Mouse (Mus musculus) frontal cortex, adult (tissue): ENCODE data around the gene Cdk14.
A peak's percentile ranks its signal among the peaks of the same experiment; 100 is the strongest.

Experiments
- ATAC-seq: cut with Nextera tagmentation; 2 replicates; pipeline ENCODE4 v1.9.2; 2017; ENCODE audit warnings: mild to moderate bottlenecking, moderate library complexity, mixed read lengths; ENCODE audit not compliant: low TSS enrichment

Cdk14 gene

DNA sequence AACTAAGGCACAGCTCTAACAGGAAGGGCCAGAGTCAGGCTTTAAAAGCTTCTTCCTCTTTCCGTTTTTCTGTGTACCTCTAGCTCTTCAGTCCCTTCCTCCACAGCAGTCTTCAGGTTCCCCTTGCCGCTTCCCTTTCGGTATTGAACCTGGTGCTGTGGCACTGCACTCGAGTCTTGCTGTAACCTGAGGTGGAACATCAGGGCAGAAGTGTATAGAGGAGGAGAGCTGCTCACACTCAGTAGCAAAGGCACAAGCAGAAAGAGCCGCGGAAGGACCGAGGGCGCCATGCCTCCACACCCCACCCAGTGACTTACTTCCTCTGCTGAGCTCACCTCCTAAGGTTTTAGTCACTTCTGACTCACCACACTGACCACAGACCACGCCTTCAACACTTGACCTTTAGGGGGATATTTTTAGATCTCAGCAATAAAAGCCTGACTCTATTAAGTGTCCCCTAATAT, at the start of gene Cdk14:
TSS of gene Cdk14 (minus strand) at position 321 of the 464 bp plus-strand sequence.
- ATAC-seq, result no peak

GRCm38 (mm10) chr5:5465256-5465655, 45.1 kb upstream of the Cdk14 start:
- ATAC-seq, result no peak

DNA sequence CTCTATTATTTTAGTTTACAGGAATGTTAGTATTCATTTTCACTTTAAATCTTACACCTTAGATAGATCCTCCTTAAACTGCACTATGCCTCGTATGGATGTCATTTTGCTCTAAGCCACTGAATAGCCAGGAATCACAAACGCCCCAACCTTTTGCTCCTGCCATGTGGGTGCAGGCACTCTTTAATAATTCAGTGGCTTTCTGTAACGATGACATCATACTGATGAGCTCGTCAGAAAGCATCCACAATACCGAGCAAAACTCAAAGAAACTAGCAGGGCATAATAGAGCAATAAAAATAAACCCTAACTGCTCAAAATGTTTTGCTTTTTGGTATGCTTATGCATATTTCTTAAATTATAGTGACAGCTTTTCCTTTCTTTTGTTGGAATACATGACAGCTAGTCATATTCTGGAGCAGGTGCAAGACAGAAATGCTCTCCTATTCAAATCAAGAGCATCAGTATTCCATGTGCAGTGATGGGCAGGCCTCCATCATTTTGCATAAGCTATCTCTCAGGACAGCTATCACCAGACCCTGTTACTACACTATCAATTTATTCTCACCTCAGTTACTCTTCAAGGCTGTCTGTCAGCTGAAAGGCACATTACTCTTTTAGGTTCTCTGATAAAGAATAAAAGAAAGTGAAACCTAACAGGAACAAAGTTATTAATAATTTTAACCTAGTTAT, 11.8 kb upstream of the Cdk14 start:
- no peak for ATAC-seq

GRCm38 (mm10) chr5:5423723-5424171, 3.6 kb upstream of the Cdk14 start:
- ATAC-seq, result no peak

- ATAC-seq, result no peak
These were observed 3.0 kb upstream of the Cdk14 start for GRCm38 (mm10) chr5:5423081-5423480.

GRCm38 (mm10) chr5:5421439-5421838, 1.3 kb upstream of the Cdk14 start:
- no peak for ATAC-seq

DNA sequence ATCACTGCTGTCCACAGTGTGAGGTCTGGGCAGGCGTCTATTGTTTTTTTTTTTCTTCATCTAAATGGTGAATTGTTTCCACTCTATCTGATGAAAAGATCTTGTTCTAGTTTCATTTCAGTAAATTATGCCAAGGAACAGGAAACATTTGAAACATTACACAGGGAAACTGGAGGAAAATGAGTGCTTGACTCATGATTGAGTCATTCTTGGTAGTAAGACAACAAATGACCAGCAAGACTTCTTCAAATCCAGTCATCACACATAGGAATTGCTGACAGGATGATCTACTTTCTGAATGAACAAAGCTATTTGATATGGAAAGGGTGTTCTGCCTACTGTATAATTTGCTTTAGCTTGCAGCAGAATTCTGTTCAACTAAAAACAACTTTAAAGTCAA, 859 bp downstream of the Cdk14 start:
- peak; percentile 62 for ATAC-seq

GRCm38 (mm10) chr5:5414835-5415234, 5.3 kb downstream of the Cdk14 start:
- no peak for ATAC-seq

DNA sequence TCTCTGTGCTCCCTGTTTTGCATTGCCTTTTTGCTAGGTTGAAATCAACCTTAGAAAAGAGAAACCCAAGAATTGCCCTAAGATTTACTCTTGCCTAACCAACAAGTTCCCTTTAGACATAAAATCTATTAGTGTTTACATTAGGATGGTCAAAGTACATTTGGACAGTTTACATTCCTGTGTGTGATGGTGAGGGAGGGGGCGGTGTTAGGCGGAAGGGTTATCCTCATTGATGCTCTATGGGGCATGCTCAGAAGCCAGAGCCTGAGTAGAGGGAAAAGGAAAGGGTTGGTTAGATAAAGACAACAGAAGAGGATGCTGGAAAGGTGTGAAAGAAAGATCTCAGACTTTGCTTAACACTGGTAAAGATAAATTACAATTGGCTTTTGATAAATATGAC, 8.2 kb downstream of the Cdk14 start:
- no peak for ATAC-seq

GRCm38 (mm10) chr5:5401986-5402385, 18.1 kb downstream of the Cdk14 start:
- ATAC-seq, result peak; percentile 38; the same call in 1 of the 2 replicates

DNA sequence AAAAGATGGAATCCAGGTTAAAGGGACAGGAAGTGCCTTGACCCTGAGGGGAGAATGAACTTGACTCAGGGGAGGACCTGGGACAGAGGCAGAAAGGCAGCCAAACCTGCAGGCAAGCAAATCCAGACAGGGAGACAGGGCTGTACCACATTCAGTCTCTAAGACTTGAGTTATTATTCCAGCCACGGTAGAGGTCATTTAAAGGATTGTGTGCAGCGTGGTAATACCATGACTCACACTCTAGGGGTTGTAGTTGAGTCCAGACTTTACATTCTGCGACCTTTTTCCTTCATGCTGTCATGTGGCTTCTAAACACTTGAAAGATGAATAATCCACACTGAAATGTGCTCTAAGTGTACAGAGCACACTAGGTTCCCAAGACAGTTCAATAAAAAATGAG, 27.3 kb downstream of the Cdk14 start:
- ATAC-seq, result no peak

- no peak for ATAC-seq
These were observed 39.1 kb downstream of the Cdk14 start for GRCm38 (mm10) chr5:5380731-5381718.

DNA sequence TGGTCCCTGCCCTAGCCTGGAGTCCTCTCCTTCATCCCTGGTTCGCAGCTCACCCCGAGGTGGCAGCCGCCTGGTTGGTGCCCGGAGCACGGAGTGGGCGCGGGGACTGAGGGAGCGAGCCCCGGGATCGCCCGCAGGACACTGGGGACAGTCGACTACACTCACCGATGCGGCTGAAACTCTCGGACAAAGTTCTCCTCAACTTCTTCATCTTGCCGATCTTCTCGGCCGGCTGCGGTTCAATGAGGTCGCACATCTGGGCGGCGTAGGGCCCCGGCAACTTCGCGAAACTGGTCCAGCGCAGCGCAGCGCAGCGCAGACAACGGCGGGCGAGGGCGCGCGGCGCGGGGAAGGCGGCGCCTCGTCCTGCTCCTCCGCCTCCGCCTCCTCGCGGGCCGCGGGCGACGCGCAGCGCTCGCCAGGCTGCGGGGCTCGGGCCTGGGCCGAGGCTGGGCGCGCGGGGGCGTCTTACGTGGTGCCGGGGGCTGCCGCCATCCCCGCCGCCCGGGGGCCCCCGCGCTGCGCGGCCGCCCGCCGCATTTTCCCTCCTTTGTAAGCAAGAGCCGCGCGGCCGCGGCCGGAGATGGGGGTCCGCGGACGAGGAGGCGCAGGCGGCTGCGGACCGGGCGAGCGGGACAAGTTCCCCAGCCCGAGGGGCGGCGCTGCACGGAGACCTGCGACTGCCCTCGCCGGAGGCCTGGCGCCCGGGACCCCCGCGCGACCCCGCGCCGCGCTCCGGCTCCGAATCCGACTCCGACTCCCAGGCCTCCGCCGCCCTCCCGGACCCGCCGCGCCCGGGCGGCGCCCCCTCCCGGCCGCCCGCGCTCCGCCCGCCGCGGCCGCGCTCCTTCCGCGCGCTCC, 40.0 kb downstream of the Cdk14 start:
- ATAC-seq, result peak; percentile 92

- ATAC-seq, result no peak; the same call in 1 of the 2 replicates
These were observed 40.6 kb downstream of the Cdk14 start for GRCm38 (mm10) chr5:5379501-5379869.

DNA sequence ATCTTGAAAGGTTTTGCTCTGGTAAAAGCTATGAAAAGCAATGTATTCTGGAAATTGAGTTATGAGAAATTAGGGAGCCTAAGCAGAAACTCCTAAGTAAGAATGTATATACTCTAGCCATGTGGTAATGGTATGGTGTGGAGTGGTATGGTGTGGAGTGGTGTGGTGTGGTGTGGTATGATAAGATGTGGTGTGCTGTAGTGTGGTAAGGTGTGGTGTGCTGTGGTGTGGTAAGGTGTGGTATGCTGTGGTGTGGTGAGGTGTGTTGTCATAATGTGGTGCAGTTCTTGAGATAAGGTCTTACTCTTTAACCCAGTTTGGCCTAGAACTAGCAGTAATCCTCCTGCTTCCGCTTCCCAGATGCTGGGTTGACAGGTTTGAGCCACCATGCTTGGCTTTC, 45.7 kb downstream of the Cdk14 start:
- no peak for ATAC-seq

DNA sequence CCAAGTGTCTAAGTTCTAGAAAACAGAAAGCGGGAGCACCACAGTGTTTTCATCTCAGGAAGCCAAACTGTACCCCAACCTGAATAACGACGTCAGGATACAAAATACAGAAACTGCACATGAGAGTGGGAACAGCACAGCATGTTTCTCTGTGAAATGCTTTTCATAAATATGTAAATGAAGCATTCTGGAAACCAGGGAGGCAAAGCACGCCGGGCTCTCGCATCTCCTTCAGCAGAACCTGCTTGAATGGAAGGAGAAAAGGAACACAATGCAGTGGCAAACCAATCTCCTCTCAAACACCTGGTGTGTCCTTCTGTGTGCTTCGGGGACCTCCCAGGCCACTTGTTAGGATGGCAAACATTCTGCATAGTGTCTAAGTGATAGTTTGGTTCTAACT, 46.6 kb downstream of the Cdk14 start:
- peak; percentile 74; the same call in 1 of the 2 replicates for ATAC-seq

- no peak for ATAC-seq
These were observed 47.2 kb downstream of the Cdk14 start for GRCm38 (mm10) chr5:5372936-5373335.

DNA sequence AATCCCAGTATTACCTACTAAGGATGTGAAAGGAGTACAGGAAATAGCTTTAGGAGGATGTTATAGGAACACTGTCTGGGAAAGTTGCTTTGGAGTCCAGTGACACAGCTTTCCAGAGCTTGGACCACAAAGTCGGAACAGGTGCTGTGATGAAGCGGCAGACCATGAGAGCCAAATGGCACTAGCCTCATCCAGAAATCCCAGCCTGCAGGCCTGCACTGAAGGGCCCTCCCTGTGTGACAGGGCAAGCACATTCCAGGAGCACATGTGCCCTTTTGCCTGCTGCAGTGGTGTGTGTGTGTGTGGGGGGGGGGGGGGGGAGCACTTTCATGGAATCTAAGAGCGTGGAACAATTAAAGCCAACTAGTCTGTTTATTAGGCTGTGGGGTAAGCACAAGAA, 47.8 kb downstream of the Cdk14 start:
- no peak for ATAC-seq

DNA sequence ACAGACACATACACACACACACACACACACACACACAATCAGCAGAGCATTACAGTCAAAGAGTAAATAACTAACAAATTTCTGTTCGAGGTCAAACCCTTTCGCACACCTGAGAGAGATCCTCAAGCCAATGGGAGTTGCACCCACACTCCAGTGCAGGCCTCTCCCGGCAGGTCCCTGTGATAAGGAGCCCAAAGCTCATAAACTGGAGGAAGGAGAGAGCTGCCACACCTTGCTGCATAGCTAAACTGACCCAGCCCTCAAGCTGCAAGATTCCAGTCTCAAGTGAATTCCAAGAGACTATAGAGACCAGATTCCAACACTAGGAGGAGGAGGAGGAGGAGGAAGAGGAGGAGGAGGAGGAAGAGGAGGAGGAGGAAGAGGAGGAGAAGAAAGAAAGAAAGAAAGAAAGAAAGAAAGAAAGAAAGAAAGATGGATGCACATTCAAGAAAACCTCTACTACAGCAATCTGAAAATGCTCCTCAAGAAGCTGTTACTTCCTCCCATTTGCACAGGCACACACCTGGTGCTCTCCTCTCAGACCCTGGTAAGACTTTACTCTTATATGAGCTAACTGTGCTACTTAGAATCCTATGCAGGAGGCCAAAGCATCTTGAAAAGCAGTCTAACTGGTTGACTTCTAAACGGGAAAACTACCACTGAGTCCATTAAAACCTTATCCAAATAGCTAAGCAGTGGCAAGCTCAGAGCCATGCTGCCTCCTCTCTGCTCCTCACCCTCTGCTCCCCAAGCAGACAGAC, 49.6 kb downstream of the Cdk14 start:
- ATAC-seq, result no peak

GRCm38 (mm10) chr5:5368389-5369164, 51.5 kb downstream of the Cdk14 start:
- no peak for ATAC-seq
